Mouse (Mus musculus) WW6 (cell line): ENCODE measurements around the gene Cyb5r2.

Experiments
- DNase-seq: peaks from one replicate; pipeline ENCODE4 v3.0.0-alpha.2; 2013; ENCODE audit warnings: low read depth, low spot score

Cyb5r2 gene

GRCm38 (mm10) chr7:107757308-107758151 is at the start of gene Cyb5r2:
TSS of gene Cyb5r2 (minus strand) at chr7:107758032.
- no peak for DNase-seq

- DNase-seq = no peak
Observed at GRCm38 (mm10) chr7:107802138-107802537, 44.3 kb upstream of the Cyb5r2 start.

GRCm38 (mm10) chr7:107801108-107801507 is 43.3 kb upstream of the Cyb5r2 start, which contains the start of gene Ovch2:
TSS of gene Ovch2 (minus strand) at chr7:107801208.
- no peak for DNase-seq

- no peak for DNase-seq
Observed at GRCm38 (mm10) chr7:107796500-107796899, 38.7 kb upstream of the Cyb5r2 start.

- DNase-seq = no peak
Observed at GRCm38 (mm10) chr7:107787977-107788620, 30.3 kb upstream of the Cyb5r2 start.

- DNase-seq = no peak
Observed at GRCm38 (mm10) chr7:107779611-107780010, 21.8 kb upstream of the Cyb5r2 start.

GRCm38 (mm10) chr7:107778216-107778615 is 20.4 kb upstream of the Cyb5r2 start:
- DNase-seq = no peak

- no peak for DNase-seq
Observed at GRCm38 (mm10) chr7:107770812-107771211, 13.0 kb upstream of the Cyb5r2 start.

GRCm38 (mm10) chr7:107756748-107757147 is 1.1 kb downstream of the Cyb5r2 start:
- no peak for DNase-seq

- no peak for DNase-seq
Observed at GRCm38 (mm10) chr7:107755905-107756304, 1.9 kb downstream of the Cyb5r2 start.

- no peak for DNase-seq
Observed at GRCm38 (mm10) chr7:107752031-107752520, 5.8 kb downstream of the Cyb5r2 start.

GRCm38 (mm10) chr7:107749721-107750120 is 8.1 kb downstream of the Cyb5r2 start:
- DNase-seq = no peak

- no peak for DNase-seq
Observed at GRCm38 (mm10) chr7:107749270-107749669, 8.6 kb downstream of the Cyb5r2 start.

GRCm38 (mm10) chr7:107747954-107748353 is 9.9 kb downstream of the Cyb5r2 start:
- DNase-seq = no peak

GRCm38 (mm10) chr7:107747476-107747875 is 10.4 kb downstream of the Cyb5r2 start:
- DNase-seq = no peak

- DNase-seq = no peak
Observed at GRCm38 (mm10) chr7:107746036-107746435, 11.8 kb downstream of the Cyb5r2 start.

GRCm38 (mm10) chr7:107745111-107745510 is 12.7 kb downstream of the Cyb5r2 start:
- DNase-seq = no peak

GRCm38 (mm10) chr7:107744454-107744853 is 13.4 kb downstream of the Cyb5r2 start:
- DNase-seq = no peak

- no peak for DNase-seq
Observed at GRCm38 (mm10) chr7:107742963-107743465, 14.8 kb downstream of the Cyb5r2 start.

- no peak for DNase-seq
Observed at GRCm38 (mm10) chr7:107738726-107739125, 19.1 kb downstream of the Cyb5r2 start.

- no peak for DNase-seq
Observed at GRCm38 (mm10) chr7:107733162-107733561, 24.7 kb downstream of the Cyb5r2 start.

- no peak for DNase-seq
Observed at GRCm38 (mm10) chr7:107730587-107730986, 27.2 kb downstream of the Cyb5r2 start.
